Comparison of ENCODE assay signal across 10 mouse cellular contexts in the genomic region with DNA sequence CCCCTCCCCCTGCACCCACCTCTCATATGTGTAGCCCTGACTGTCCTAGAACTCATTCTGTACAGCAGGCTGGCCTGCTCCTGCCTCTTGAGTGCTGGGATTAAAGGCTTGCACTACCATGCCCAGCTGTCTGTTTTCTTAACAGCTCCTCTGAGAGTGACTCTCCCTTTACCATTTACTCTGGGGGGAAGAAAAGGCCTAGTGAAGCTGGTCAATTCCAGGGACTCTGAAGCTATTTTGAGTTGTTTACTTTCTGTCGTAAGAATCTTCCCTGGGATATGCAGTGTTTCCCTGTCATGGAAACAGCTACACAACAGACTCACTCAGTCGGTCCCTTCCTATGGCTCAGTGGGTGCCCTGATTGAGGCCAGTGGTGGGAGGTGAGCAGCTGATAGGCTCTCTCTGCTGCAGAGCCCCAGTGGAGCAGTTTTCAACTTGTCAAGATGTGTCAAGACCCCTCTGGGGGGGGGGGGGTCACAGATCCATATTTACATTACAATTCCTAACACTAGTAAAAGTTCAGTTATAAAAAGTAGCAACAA.
DNase-seq lines count a peak whose midpoint lies in the region; ATAC-seq and TF ChIP-seq lines count a peak whose summit lies in the region.
"Had no signal": no experiment of that assay in that cellular context is flagged by ENCODE, and none has a peak within 500 bp of the region (broad histone marks: within the 10 kb centered on the region; RNA-seq: fewer than 3 reads in every experiment).

No protein-coding gene starts in this region.

- peak; percentile 83 for DNase-seq in heart, embryonic 10.5 days (ENCODE audit: low spot score)
- DNase-seq in heart, adult 8-10 months (ENCODE audit: low spot score), result no peak
- peak; percentile 88 for DNase-seq in lung, postnatal 0 days (ENCODE audit: low spot score)
- DNase-seq in lung, adult 2 months, result no peak
- no peak for DNase-seq in limb, embryonic 14.5 days (ENCODE audit: low spot score)
- no peak for DNase-seq in stomach, postnatal 0 days (ENCODE audit: low spot score)
- no peak for DNase-seq in layer of hippocampus, postnatal 10 days (ENCODE audit: low spot score in 2 of 2)
- no peak for DNase-seq in thymus, postnatal 25 days
- DNase-seq: adrenal gland, postnatal 10 days; cerebellum, adult 18-20 months had no signal

- peak; percentile 57; the same call in 1 of the 2 replicates for TF ChIP-seq EP300 in lung, postnatal 0 days (IDR thresholded peaks at IDR 0.05)
- TF ChIP-seq EP300 in stomach, postnatal 0 days (optimal IDR thresholded peaks at IDR 0.05), result no peak

- no peak for TF ChIP-seq CTCF in lung, postnatal 0 days (IDR thresholded peaks at IDR 0.05)
- no peak for TF ChIP-seq CTCF in lung, adult 2 months (IDR thresholded peaks at IDR 0.05; ENCODE audit: insufficient read depth, low read length)
- TF ChIP-seq CTCF in stomach, postnatal 0 days (IDR thresholded peaks at IDR 0.05; ENCODE audit: low read depth), result no peak

- H3K4me2 ChIP-seq in lung, postnatal 0 days (replicated peaks; ENCODE audit: low read depth, low read length), result no peak overlapping the region
- H3K4me2 ChIP-seq in limb, embryonic 14.5 days (replicated peaks; ENCODE audit: low read depth, low read length, severe bottlenecking), result no peak overlapping the region
- H3K4me2 ChIP-seq in stomach, postnatal 0 days (replicated peaks; ENCODE audit: low read depth), result no peak overlapping the region

- H3K4me3 ChIP-seq in heart, embryonic 10.5 days, result no peak overlapping the region; the same call in 1 of the 2 replicates
- H3K4me3 ChIP-seq in lung, postnatal 0 days (ENCODE audit: low read depth, low read length), result no peak overlapping the region
- H3K4me3 ChIP-seq in lung, adult 2 months (replicated peaks; ENCODE audit: extremely low read depth, low read depth, low read length), result no peak overlapping the region
- no peak overlapping the region for H3K4me3 ChIP-seq in limb, embryonic 14.5 days (replicated peaks; ENCODE audit: low read length)
- H3K4me3 ChIP-seq in stomach, postnatal 0 days (ENCODE audit: low read depth, low read length), result no peak overlapping the region

- peak overlapping the region; percentile 69; the same call in 1 of the 2 replicates for H3K27ac ChIP-seq in heart, embryonic 10.5 days
- peak overlapping the region; percentile 52; the same call in 1 of the 2 replicates for H3K27ac ChIP-seq in lung, postnatal 0 days (ENCODE audit: low read length)
- no peak overlapping the region for H3K27ac ChIP-seq in limb, embryonic 14.5 days (replicated peaks; ENCODE audit: low read depth, low read length)
- H3K27ac ChIP-seq in stomach, postnatal 0 days (replicated peaks), result 0 out of 2 replicates have a peak overlapping the region, but pooled peaks have one; percentile 24

- H3K9me3 ChIP-seq in heart, embryonic 10.5 days, result no peaks in the 10 kb centered on the region
- no peaks in the 10 kb centered on the region for H3K9me3 ChIP-seq in lung, postnatal 0 days (ENCODE audit: low read length)
- no peaks in the 10 kb centered on the region for H3K9me3 ChIP-seq in limb, embryonic 14.5 days (ENCODE audit: control insufficient read depth, low read length)
- no peaks in the 10 kb centered on the region for H3K9me3 ChIP-seq in stomach, postnatal 0 days (ENCODE audit: control insufficient read depth, low read length)

- no peak overlapping the region for H3K9ac ChIP-seq in lung, postnatal 0 days (replicated peaks; ENCODE audit: low read depth)
- no peak overlapping the region for H3K9ac ChIP-seq in limb, embryonic 14.5 days (ENCODE audit: low read depth, low read length, severe bottlenecking)
- no peak overlapping the region for H3K9ac ChIP-seq in stomach, postnatal 0 days (ENCODE audit: low read length)

- ATAC-seq in lung, postnatal 0 days, result peak; percentile 88
- peak; percentile 70; the same call in 1 of the 2 replicates for ATAC-seq in limb, embryonic 14.5 days (ENCODE audit: low FRiP score, low read depth)
- ATAC-seq in stomach, postnatal 0 days (ENCODE audit: low FRiP score, low TSS enrichment), result peak; percentile 60; the same call in 1 of the 2 replicates

- H3K36me3 ChIP-seq in heart, embryonic 10.5 days, result no peaks in the 10 kb centered on the region
- no peaks in the 10 kb centered on the region for H3K36me3 ChIP-seq in lung, postnatal 0 days (ENCODE audit: insufficient read depth, low read length)
- no peaks in the 10 kb centered on the region for H3K36me3 ChIP-seq in limb, embryonic 14.5 days (ENCODE audit: control insufficient read depth, insufficient read depth, low read length)
- no peaks in the 10 kb centered on the region for H3K36me3 ChIP-seq in stomach, postnatal 0 days (ENCODE audit: control insufficient read depth, insufficient read depth, low read length)

- H3K27me3 ChIP-seq in heart, embryonic 10.5 days (ENCODE audit: insufficient read depth, poor library complexity, severe bottlenecking), result no peaks in the 10 kb centered on the region
- no peaks in the 10 kb centered on the region for H3K27me3 ChIP-seq in lung, postnatal 0 days (replicated peaks; ENCODE audit: insufficient read depth, low read length)
- H3K27me3 ChIP-seq in limb, embryonic 14.5 days (ENCODE audit: control insufficient read depth, insufficient read depth, low read length), result no peaks in the 10 kb centered on the region
- H3K27me3 ChIP-seq in stomach, postnatal 0 days (ENCODE audit: control insufficient read depth, insufficient read depth, low read length), result no peaks in the 10 kb centered on the region

- H3K4me1 ChIP-seq in heart, embryonic 10.5 days, result peaks cover 90% of the 10 kb centered on the region
- no peaks in the 10 kb centered on the region for H3K4me1 ChIP-seq in lung, postnatal 0 days (ENCODE audit: insufficient read depth, low read depth, low read length)
- peaks cover 5% of the 10 kb centered on the region; the same call in 1 of the 2 replicates for H3K4me1 ChIP-seq in lung, adult 2 months (ENCODE audit: control insufficient read depth, insufficient read depth, low read length)
- H3K4me1 ChIP-seq in limb, embryonic 14.5 days (ENCODE audit: control insufficient read depth, insufficient read depth, low read length), result peaks cover 5% of the 10 kb centered on the region
- H3K4me1 ChIP-seq in stomach, postnatal 0 days (replicated peaks; ENCODE audit: control insufficient read depth, insufficient read depth), result no peaks in the 10 kb centered on the region

- TF ChIP-seq POLR2A in lung, adult 2 months (IDR thresholded peaks at IDR 0.05; ENCODE audit: borderline replicate concordance, extremely low read depth, low read depth, low read length), result no peak
- TF ChIP-seq POLR2A in limb, embryonic 14.5 days (IDR thresholded peaks at IDR 0.05; ENCODE audit: borderline replicate concordance, extremely low read depth, insufficient read depth, insufficient read length), result no peak

- WGBS in heart, embryonic 10.5 days, result 11% methylated on average over 2 of the region's 2 CpGs
- 14% methylated on average over 2 of the region's 2 CpGs for WGBS in lung, postnatal 0 days
- WGBS in lung, adult 2 months, result 19% methylated on average over 2 of the region's 2 CpGs
- 41% methylated on average over 2 of the region's 2 CpGs for WGBS in limb, embryonic 14.5 days
- WGBS in stomach, postnatal 0 days, result 11% methylated on average over 2 of the region's 2 CpGs

Comparison
In these comparisons a context has a peak if more than half of its experiments do, and no peak if none do; other contexts are left out.
1. DNase-seq: peak in heart, embryonic 10.5 days (single experiment) and lung, postnatal 0 days (single experiment); none in heart, adult 8-10 months (single experiment), lung, adult 2 months (single experiment), limb, embryonic 14.5 days (single experiment), stomach, postnatal 0 days (single experiment), layer of hippocampus, postnatal 10 days (0 of 2) and thymus, postnatal 25 days (single experiment).
2. Peak in every context shown above with its lines, with median percentiles within 50 percentile points of each other: ATAC-seq.